Mouse (Mus musculus) myocyte (in vitro differentiated cells): ENCODE measurements around the gene Nos1ap. TPM values are rescaled to one million over a fixed set of nuclear protein-coding genes. Genes with fewer than 3 reads are reported as not detected.

Experiments
- H3K27me3 ChIP-seq: one replicate; pipeline ENCODE4 v1.6.1; 2011; ENCODE audit not compliant: control insufficient read depth, insufficient read depth, insufficient read length
- H3K36me3 ChIP-seq: one replicate; pipeline ENCODE4 v1.6.1; 2011; ENCODE audit not compliant: control insufficient read depth, insufficient read depth
- H3K4me2 ChIP-seq: one replicate; pipeline ENCODE4 v1.6.1; 2011; ENCODE audit warnings: low read depth, control low read depth
- H3K4me3 ChIP-seq: one replicate; pipeline ENCODE4 v1.5.1; 2011; ENCODE audit warnings: mild to moderate bottlenecking, control low read depth, moderate library complexity
- H3K79me2 ChIP-seq: one replicate; pipeline ENCODE4 v1.6.1; 2011; ENCODE audit not compliant: control insufficient read depth, insufficient read depth
- H3ac ChIP-seq: one replicate; pipeline ENCODE4 v1.6.1; 2011; ENCODE audit not compliant: control insufficient read depth, insufficient read length
- CEBPB ChIP-seq: IDR thresholded peaks from 2 replicates; pipeline ENCODE4 v1.6.1; 2011; ENCODE audit warnings: mild to moderate bottlenecking, moderate library complexity; ENCODE audit not compliant: poor library complexity, insufficient read depth, severe bottlenecking
- E2F4 ChIP-seq: IDR thresholded peaks from one replicate; pipeline ENCODE4 v1.6.1; 2011; ENCODE audit warnings: mild to moderate bottlenecking, control low read depth, moderate library complexity; ENCODE audit not compliant: insufficient read depth
- MAX ChIP-seq: IDR thresholded peaks from one replicate; pipeline ENCODE4 v1.6.1; 2011; ENCODE audit warnings: low read depth, mild to moderate bottlenecking, control low read depth
- MYOD1 ChIP-seq, 3 experiments: IDR thresholded peaks; one replicate each; pipeline ENCODE4 v1.6.1; 2011; ENCODE audit warnings: control low read depth in 2 of 3, low read depth in 2 of 3, mild to moderate bottlenecking in 2 of 3, moderate library complexity in 1 of 3; ENCODE audit not compliant: insufficient read length in 2 of 3, control insufficient read depth in 1 of 3
- MYOG ChIP-seq, 3 experiments: IDR thresholded peaks; one replicate each; pipeline ENCODE4 v1.6.1; 2011; ENCODE audit warnings: control low read depth in 2 of 3, low read depth in 2 of 3, mild to moderate bottlenecking in 2 of 3; ENCODE audit not compliant: insufficient read length in 2 of 3, control insufficient read depth in 1 of 3, insufficient read depth in 1 of 3
- POLR2A ChIP-seq: IDR thresholded peaks from one replicate; pipeline ENCODE4 v1.6.1; 2011; ENCODE audit warnings: low read depth, mild to moderate bottlenecking, control low read depth, moderate library complexity; ENCODE audit not compliant: insufficient read length
- POLR2AphosphoS2 ChIP-seq: IDR thresholded peaks from one replicate; pipeline ENCODE4 v1.6.1; 2011; ENCODE audit warnings: low read depth, control low read depth; ENCODE audit not compliant: insufficient read length
- REST ChIP-seq: IDR thresholded peaks from one replicate; pipeline ENCODE4 v1.6.1; 2011; ENCODE audit warnings: mild to moderate bottlenecking, control low read depth, moderate library complexity; ENCODE audit not compliant: insufficient read depth, insufficient read length
- SRF ChIP-seq: IDR thresholded peaks from one replicate; pipeline ENCODE4 v1.6.1; 2011; ENCODE audit warnings: low read depth; ENCODE audit not compliant: control insufficient read depth, insufficient read length
- TCF12 ChIP-seq: IDR thresholded peaks from one replicate; pipeline ENCODE4 v1.6.1; 2011; ENCODE audit warnings: mild to moderate bottlenecking, control low read depth; ENCODE audit not compliant: poor library complexity, insufficient read depth, severe bottlenecking
- TCF3 ChIP-seq: IDR thresholded peaks from one replicate; pipeline ENCODE4 v1.6.1; 2011; ENCODE audit warnings: low read depth, control low read depth; ENCODE audit not compliant: insufficient read length
- USF1 ChIP-seq: IDR thresholded peaks from one replicate; pipeline ENCODE4 v1.6.1; 2011; ENCODE audit warnings: low read depth, mild to moderate bottlenecking, control low read depth, moderate library complexity
- polyA plus RNA-seq: library from polyadenylated mRNA; unstranded; fragments of >200 nt; fragmentation: generic; extraction: Trizol; gene quantifications from one replicate; pipeline ENCODE4 v1.2.1, GENCODE M21; 2012; ENCODE audit warnings: missing spikeins

Nos1ap gene
- polyA plus RNA-seq, 1 experiment, result 0.14 TPM

DNA sequence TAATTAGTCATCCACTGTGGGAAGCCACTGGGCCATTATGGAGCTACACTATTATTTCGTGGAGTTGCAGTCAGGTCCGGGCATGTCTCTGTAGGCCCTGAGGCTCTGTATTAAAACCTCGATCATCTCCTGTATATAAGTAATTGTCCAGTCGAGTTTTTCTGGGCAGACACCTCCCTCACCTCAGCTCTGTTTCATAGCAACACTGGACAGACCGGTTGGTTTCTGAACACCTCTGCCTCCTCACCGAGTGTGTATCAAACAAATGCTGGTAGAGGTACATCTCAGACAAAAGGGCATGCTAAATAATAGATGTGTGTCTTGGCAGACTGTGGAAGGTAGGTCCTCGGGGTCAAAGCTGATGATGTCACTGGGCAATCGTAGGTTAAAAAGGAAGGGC lies 182.7 kb downstream of the Nos1ap start:
- H3K27me3 ChIP-seq, result no peaks in the 10 kb centered on the region
- TF ChIP-seq MAX (no peak), MYOD1 (IDR thresholded peaks at IDR 0.05; ENCODE audit: control insufficient read depth in 1 of 3, insufficient read length in 2 of 3, low read depth in 2 of 3) (no peak), POLR2AphosphoS2 (no peak), SRF (no peak), TCF3 (no peak), CEBPB (no peak), POLR2A (no peak), E2F4 (no peak), MYOG (IDR thresholded peaks at IDR 0.05; ENCODE audit: control insufficient read depth in 1 of 3, insufficient read depth in 1 of 3, insufficient read length in 2 of 3, low read depth in 2 of 3) (no peak), USF1 (no peak), TCF12 (no peak), REST (no peak)
- no peak overlapping the region for H3K4me3 ChIP-seq
- H3K79me2 ChIP-seq, result no peaks in the 10 kb centered on the region
- H3K4me2 ChIP-seq, result no peak overlapping the region
- H3ac ChIP-seq, result no peak overlapping the region
- no peaks in the 10 kb centered on the region for H3K36me3 ChIP-seq

DNA sequence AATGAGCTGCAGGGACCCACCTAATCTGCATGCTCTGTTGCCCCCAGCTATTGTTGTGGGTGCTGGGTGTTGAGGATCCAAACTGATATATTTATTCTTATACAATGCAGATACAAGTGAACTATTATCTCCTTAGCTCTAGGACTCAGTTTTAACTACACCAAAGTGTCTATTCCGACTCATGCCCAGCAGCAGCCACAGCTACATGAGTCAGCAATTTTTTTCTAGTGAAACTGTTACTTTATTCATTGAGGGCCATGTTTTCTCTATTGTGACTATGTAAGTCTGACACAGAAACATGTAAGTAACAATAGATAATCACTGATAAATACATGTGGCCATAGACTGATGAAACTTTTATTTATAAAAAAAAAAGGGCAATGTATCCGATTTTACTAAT lies 184.5 kb downstream of the Nos1ap start:
- H3K79me2 ChIP-seq, result no peaks in the 10 kb centered on the region
- H3K4me3 ChIP-seq, result no peak overlapping the region
- no peak overlapping the region for H3ac ChIP-seq
- no peaks in the 10 kb centered on the region for H3K27me3 ChIP-seq
- no peak for TF ChIP-seq MYOD1 (IDR thresholded peaks at IDR 0.05; ENCODE audit: control insufficient read depth in 1 of 3, insufficient read length in 2 of 3, low read depth in 2 of 3)
- no peak for TF ChIP-seq SRF
- no peak for TF ChIP-seq POLR2AphosphoS2
- H3K4me2 ChIP-seq, result no peak overlapping the region
- no peaks in the 10 kb centered on the region for H3K36me3 ChIP-seq

DNA sequence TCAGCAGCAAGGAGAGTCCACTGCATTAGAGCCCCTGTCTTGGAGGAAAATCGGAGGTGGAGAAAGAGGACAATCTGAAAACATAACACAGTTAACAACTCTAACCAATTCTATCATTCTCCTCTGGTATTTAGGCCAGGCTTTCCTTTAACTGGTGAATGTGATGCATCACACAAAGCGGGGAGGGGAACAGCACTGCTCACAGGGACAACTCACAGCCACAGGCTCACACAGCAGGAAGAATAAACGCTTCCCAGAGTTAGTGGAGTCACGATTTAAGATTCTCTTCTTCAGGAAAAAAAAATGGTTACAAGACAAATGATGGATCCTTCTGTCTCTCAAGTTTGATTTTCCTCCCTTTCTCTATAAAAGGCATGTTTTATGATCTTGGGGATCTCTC lies 187.0 kb downstream of the Nos1ap start:
- H3K27me3 ChIP-seq, result no peaks in the 10 kb centered on the region
- no peaks in the 10 kb centered on the region for H3K79me2 ChIP-seq
- TF ChIP-seq TCF12 (no peak), USF1 (no peak), POLR2A (no peak), REST (no peak)

DNA sequence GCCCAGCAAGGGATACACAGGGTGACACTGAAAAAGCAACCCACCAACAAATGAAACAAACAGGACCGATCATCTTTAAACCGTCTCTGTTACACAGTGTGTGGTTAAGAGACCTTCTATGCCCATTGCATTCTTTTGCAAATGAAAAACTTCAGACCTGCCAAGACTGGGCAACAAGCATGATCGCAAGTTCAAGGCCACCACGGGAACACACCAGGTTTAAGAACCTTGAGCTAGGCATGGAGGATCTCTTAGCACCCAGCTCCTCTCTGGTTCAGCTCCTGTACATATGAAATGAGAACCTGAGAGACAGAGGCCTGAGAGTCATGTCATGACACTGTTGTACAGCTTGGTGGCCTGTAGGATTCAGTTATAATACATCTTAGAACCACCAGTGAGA lies 190.8 kb downstream of the Nos1ap start:
- Histone ChIP-seq H3K79me2 (no peaks in the 10 kb centered on the region), H3K4me3 (no peak overlapping the region), H3ac (no peak overlapping the region), H3K27me3 (no peaks in the 10 kb centered on the region), H3K36me3 (no peaks in the 10 kb centered on the region), H3K4me2 (no peak overlapping the region)
- TF ChIP-seq POLR2A (no peak), POLR2AphosphoS2 (no peak), MAX (no peak), MYOD1 (IDR thresholded peaks at IDR 0.05; ENCODE audit: control insufficient read depth in 1 of 3, insufficient read length in 2 of 3, low read depth in 2 of 3) (no peak), TCF12 (no peak), TCF3 (no peak), REST (no peak), CEBPB (no peak), MYOG (IDR thresholded peaks at IDR 0.05; ENCODE audit: control insufficient read depth in 1 of 3, insufficient read depth in 1 of 3, insufficient read length in 2 of 3, low read depth in 2 of 3) (no peak), SRF (no peak), E2F4 (no peak), USF1 (no peak)

More for the DNA sequence above, 187.0 kb downstream of the Nos1ap start:
- Histone ChIP-seq H3K4me2 (no peak overlapping the region), H3ac (no peak overlapping the region), H3K36me3 (no peaks in the 10 kb centered on the region), H3K4me3 (no peak overlapping the region)

DNA sequence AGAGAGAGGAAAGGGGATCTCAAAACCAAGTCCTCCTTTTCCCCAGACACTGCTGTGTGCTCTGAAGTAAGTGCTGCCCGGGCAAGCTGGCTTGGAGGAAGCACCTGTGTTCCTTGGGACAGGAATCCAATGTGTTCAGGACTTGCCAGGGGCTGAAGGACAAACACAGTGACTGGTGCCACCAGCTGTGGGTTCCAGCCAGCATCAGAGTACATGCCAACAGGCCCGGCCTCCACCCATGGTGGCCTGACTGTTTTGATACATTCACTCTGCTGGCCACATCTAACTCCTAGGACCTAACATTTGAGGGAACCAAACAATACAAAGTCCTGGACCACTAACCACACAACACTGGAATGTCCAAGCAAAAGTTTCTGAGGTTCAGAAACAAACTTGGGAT lies 194.6 kb downstream of the Nos1ap start:
- TF ChIP-seq USF1, result no peak
- TF ChIP-seq TCF12, result no peak
- TF ChIP-seq REST, result no peak
- no peak for TF ChIP-seq SRF
- TF ChIP-seq POLR2A, result no peak
- TF ChIP-seq CEBPB, result no peak
- no peak for TF ChIP-seq TCF3
- no peak for TF ChIP-seq MYOD1 (IDR thresholded peaks at IDR 0.05; ENCODE audit: control insufficient read depth in 1 of 3, insufficient read length in 2 of 3, low read depth in 2 of 3)
- no peak for TF ChIP-seq E2F4
- no peak for TF ChIP-seq MAX
- TF ChIP-seq MYOG (IDR thresholded peaks at IDR 0.05; ENCODE audit: control insufficient read depth in 1 of 3, insufficient read depth in 1 of 3, insufficient read length in 2 of 3, low read depth in 2 of 3), result no peak
- Histone ChIP-seq H3K36me3 (no peaks in the 10 kb centered on the region), H3K27me3 (peaks cover 4% of the 10 kb centered on the region), H3K4me2 (no peak overlapping the region), H3K79me2 (no peaks in the 10 kb centered on the region), H3K4me3 (no peak overlapping the region), H3ac (no peak overlapping the region)
